Mouse (Mus musculus): ENCODE results near the gene Dscam. TPM values are rescaled to one million over a fixed set of nuclear protein-coding genes. Genes with fewer than 3 reads are reported as not detected.
"Not testable (repeated sequence)": the region's sequence is repeated elsewhere in the genome, so short reads cannot be mapped to it uniquely, and the experiment has no call there.

The Dscam gene
- total RNA-seq, 2 experiments from 2014 or later: 38.2 to 43.0 TPM

DNA sequence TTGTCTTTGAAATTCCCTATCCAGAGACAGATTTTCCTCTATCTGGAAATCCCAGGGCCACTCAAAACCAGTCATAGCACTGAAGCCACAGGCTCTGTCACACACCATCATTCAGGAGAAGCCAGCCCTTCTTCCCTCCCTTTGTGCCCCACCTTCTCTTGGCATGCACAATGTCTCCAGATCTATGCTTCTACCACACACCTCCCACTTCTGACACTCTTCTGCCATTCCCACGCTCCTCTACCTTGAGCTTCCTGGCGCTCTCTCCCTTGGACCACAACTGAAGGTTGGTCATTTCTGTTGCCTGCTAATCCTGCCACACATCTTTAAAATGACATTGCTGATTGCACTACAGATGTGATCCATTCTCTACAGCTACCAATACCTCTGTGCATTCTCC is 235.8 kb downstream of the Dscam start:
- no peak for DNase-seq

GRCm38 (mm10) chr16:96932211-96932610 is 238.3 kb downstream of the Dscam start:
- DNase-seq: no peak

GRCm38 (mm10) chr16:96931771-96932170 is 238.8 kb downstream of the Dscam start:
- DNase-seq: no peak

GRCm38 (mm10) chr16:96928011-96928410 is 242.5 kb downstream of the Dscam start:
- no peak for DNase-seq

- no peak for DNase-seq
Measured at GRCm38 (mm10) chr16:96927408-96927807, 243.1 kb downstream of the Dscam start.

- DNase-seq: no peak
Measured at GRCm38 (mm10) chr16:96926977-96927376, 243.6 kb downstream of the Dscam start.

DNA sequence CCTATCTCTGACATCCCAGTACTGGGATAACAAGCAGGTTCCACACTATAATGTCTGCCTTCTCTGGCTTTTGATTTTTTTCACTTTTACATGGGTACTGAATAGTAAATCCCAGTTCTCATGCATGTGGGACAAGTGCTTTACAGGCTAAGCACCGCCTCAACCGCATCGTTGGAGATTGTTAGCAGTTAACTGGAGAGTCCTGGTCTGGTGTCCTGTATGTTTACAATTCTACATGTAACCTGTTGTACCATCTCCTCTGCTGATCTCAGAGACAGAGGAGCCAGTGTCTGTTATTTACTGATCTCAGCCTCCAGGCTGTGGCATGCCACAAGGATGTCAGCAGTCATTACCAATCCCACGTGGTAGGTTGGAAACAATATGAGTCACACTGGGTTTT is 246.6 kb downstream of the Dscam start:
- DNase-seq: no peak

GRCm38 (mm10) chr16:96914495-96914894 is 256.1 kb downstream of the Dscam start:
- no peak for DNase-seq

- DNase-seq: no peak
Measured at GRCm38 (mm10) chr16:96912836-96913235, 257.7 kb downstream of the Dscam start.

DNA sequence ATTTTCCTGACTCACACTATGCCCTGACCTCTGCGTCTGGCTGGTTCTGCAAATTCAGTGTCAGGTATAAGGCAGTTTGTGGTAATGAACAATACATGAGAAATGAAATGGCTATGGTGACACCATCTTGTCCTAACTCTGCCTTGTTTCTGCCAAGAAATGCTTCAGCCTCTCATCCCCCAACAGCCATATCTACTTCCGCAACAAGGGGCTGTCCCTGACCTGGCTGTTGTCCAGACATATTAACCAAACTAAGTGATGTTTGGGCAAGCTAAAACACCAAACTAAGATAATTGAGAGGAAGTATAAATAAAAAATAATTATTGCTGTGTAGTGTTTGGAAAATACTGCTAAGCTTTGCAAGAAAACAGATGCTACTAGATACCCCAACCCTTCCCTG is 258.4 kb downstream of the Dscam start:
- no peak for DNase-seq

DNA sequence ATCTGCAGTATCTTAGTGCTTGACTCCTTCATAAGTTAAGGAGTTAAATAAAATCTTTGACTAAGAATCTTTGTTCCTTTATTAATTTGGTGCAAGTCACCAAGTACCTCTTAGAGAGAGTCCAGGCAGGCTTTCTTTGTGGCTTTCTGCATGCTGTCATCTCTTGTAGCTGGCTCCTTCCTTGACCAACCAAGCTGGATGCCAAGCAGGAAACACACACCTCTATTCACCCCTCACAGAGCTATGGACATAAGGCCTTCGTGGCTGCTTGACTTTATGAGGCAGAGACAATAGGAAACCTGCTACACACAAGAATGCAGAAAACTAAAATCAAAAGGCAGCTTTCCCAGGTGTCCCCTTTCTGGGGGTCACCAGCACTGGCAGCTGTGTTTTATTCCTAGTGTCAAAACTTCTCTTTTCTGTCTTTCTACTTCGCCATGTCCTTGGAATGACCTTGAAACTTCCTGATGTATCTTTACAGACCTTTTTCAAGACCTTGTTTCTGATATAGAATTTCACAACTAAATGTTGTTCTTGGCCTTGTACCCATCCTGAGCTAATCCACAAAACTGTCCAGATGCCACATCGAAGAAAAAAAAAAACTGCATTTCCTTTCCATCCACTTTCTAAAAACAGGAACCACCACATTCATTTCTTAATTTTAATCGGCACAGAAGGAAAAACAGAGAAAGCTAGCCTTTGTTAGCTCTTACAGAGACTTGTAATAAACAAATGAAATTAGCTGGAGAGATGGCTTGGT is 260.0 kb downstream of the Dscam start:
- no peak for DNase-seq

GRCm38 (mm10) chr16:96907818-96908217 is 262.7 kb downstream of the Dscam start:
- no peak for DNase-seq

DNA sequence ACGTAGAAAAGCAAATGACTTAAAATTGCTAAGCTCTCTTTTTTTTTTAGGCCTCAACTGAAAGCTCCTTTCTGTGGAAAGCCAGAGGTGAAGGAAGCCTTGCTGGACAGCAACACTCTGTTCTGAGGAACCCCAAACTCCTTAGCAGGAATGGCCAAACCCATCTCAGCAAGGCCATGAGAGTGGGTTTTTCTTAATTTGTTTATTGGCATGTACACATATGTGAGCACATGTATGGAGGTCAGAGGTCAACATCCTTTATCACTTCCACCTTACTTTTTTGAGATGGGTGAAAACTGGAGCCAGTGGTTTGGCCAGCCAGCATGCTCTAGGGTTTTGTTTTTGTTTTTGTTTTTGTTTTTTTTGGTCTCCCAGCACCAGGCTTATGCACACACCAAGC is 263.5 kb downstream of the Dscam start:
- DNase-seq: no peak

- DNase-seq: no peak
Measured at GRCm38 (mm10) chr16:96906630-96907029, 263.9 kb downstream of the Dscam start.

DNA sequence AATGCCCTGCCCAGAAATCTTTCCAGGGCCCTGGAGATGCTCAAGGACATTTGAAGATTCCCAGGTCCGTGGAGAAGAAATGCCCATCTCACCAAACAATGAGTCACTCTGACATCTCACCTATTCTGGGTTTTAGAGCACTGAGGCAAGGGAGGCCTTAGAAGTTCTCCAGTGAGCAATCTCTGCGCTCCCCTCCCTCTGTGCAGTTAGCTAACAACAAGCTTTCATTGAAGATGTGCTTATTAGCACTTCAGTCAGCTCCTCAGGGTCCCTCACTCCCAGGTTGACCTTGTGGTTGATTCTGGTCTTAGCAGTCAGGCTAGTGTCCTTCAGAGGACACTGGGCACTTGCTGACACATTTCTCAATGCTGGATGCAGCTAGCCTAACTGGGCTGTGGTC is 265.8 kb downstream of the Dscam start:
- no peak for DNase-seq

- DNase-seq: no peak
Measured at GRCm38 (mm10) chr16:96904359-96904758, 266.2 kb downstream of the Dscam start.

- no peak for DNase-seq
Measured at GRCm38 (mm10) chr16:96902596-96902995, 268.0 kb downstream of the Dscam start.

GRCm38 (mm10) chr16:96901234-96902014 is 269.1 kb downstream of the Dscam start:
- no peak for DNase-seq

DNA sequence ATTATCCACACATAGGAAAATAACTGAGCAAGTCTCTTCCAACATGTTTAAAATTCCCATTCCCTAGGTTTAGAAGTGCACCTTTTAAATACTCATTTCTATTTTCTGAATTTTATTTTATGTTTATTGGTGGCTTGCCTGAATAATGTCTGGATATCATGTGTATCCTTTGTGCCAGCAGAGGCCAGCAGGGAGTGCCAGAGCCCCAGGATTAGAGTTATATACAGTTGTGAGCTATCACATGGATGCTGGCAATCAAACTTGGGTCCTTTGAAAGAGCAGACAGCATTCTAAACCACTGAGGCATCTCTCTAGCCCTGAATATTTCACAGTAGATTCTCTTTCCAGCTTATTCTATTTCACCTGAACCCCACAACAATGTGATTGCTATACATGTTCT is 271.2 kb downstream of the Dscam start:
- DNase-seq: no peak

GRCm38 (mm10) chr16:96896510-96897133 is 273.9 kb downstream of the Dscam start:
- no peak for DNase-seq

- no peak for DNase-seq
Measured at GRCm38 (mm10) chr16:96888036-96888435, 282.5 kb downstream of the Dscam start.

GRCm38 (mm10) chr16:96885817-96886216 is 284.7 kb downstream of the Dscam start:
- peak; percentile 35 to 48 for DNase-seq

GRCm38 (mm10) chr16:96884590-96884989 is 286.0 kb downstream of the Dscam start:
- not testable (repeated sequence) for DNase-seq

All from layer of hippocampus, postnatal 36 days (tissue).